Mouse (Mus musculus) liver, postnatal 0 days (tissue): ENCODE data around the gene Hoga1.

Experiments
- CTCF ChIP-seq: sonication (generic); IDR thresholded peaks from 2 replicates; pipeline ENCODE4 v1.5.1; 2016; ENCODE audit warnings: antibody characterized with exemption, low read depth
- EP300 ChIP-seq: IDR thresholded peaks from 2 replicates; pipeline ENCODE4 v1.6.1; 2016; ENCODE audit warnings: antibody characterized with exemption, low read depth, mild to moderate bottlenecking

DNA sequence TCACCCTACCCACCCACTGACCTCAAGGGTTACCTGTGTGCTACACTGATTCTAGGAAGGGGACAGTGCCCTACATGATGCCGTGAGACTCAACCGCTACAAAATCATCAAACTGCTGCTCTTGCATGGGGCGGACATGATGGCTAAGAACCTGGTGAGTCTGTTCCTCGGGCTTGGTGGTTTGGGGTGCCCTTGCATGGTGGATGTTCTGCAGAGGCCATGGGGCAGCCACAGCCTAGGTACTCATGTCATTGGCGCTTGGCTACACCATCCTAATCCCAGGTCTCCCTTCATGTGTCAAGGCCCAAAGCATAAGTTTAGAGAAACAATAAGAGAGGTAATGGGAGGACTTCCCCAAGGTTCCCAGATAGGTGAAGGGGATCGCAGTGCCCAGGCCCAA, 1.4 kb upstream of the Hoga1 start:
- TF ChIP-seq CTCF: no peak
- no peak for TF ChIP-seq EP300
